Mouse (Mus musculus) testis, adult 2 months (tissue): ENCODE results near the gene Usp4.

Experiments used
- CTCF ChIP-seq: fragments of 200-500 bp; IDR thresholded peaks from 2 replicates; pipeline ENCODE4 v1.5.1; 2012; ENCODE audit warnings: low read depth, mild to moderate bottlenecking, inconsistent platforms, low read length, moderate library complexity; ENCODE audit not compliant: control insufficient read depth, insufficient read depth, insufficient replicate concordance
- POLR2A ChIP-seq: fragments of 200-500 bp; IDR thresholded peaks from 2 replicates; pipeline ENCODE4 v1.6.1; 2012; ENCODE audit warnings: low read depth, mild to moderate bottlenecking, inconsistent platforms, low read length, moderate library complexity; ENCODE audit not compliant: control insufficient read depth

- TF ChIP-seq CTCF (no peak), POLR2A (no peak)
These were observed 30.1 kb upstream of the Usp4 start for GRCm38 (mm10) chr9:108317572-108317971.
